Mouse (Mus musculus): Measurements from ENCODE around the gene Mad1l1. TPM values are rescaled to one million over a fixed set of nuclear protein-coding genes. Genes with fewer than 3 reads are reported as not detected.

The Mad1l1 gene
- polyA plus RNA-seq, 1 experiment from 2014 or later: 32.2 TPM

DNA sequence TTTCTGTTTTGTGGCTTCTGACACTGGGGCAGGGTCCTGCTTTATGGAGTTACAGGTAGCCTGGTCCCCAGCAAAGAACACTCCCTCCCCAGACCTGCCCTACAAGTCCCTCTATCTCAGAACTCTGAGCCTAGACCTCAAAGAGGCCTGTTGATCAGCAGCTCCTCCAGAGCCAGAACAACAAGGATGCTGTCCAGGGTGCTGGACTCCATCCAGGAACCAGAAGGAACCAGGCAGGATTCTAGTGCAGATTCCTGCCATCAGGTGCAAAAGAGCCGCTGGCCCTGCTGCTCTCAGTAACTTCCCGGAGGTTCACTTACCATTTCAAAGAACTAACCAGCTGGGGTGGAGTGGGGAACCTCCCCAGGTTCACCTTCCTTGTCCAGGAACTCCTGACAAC lies 103.5 kb downstream of the Mad1l1 start:
- no peak overlapping the region for H3K9ac ChIP-seq (ENCODE audit: low read depth, low read length)
- H3K9me3 ChIP-seq (ENCODE audit: control insufficient read depth, low read length): no peaks in the 10 kb centered on the region
- WGBS: 29% methylated on average over 2 of the region's 2 CpGs
- no peak overlapping the region for H3K4me3 ChIP-seq (ENCODE audit: low read length)
- H3K27me3 ChIP-seq (replicated peaks; ENCODE audit: control insufficient read depth, insufficient read depth, low read length): no peaks in the 10 kb centered on the region
- no peak for ATAC-seq
- H3K4me1 ChIP-seq (ENCODE audit: control insufficient read depth, insufficient read depth, low read depth, low read length): no peaks in the 10 kb centered on the region
- no peaks in the 10 kb centered on the region for H3K36me3 ChIP-seq (ENCODE audit: control insufficient read depth, insufficient read depth, low read length)
- H3K4me2 ChIP-seq (ENCODE audit: low read length): no peak overlapping the region
- H3K27ac ChIP-seq (ENCODE audit: low read depth, low read length): no peak overlapping the region

DNA sequence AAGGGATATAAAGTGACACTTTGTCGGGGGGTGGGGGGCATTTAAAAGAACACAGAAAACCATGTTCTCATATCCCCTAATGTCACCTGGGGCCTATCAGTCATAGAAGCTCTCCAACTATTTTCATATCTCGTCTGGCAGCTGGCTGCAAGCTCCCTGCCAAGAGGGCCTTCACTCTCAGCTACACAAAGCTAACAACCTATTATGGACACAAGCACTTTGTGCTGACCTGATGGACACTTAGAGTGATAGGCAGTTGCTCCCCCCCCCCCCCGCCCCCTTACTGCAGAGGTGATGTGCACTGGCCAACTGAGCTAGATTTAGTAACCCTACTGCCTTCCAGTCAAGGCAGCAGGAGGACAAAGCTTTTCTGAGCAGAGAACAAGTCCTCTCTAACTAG lies 104.3 kb downstream of the Mad1l1 start:
- H3K4me1 ChIP-seq (ENCODE audit: control insufficient read depth, insufficient read depth, low read depth, low read length): no peaks in the 10 kb centered on the region
- no peaks in the 10 kb centered on the region for H3K36me3 ChIP-seq (ENCODE audit: control insufficient read depth, insufficient read depth, low read length)
- no peak for ATAC-seq
- no peak overlapping the region for H3K9ac ChIP-seq (ENCODE audit: low read depth, low read length)
- no peak overlapping the region for H3K4me3 ChIP-seq (ENCODE audit: low read length)
- 89% methylated on average over 3 of the region's 3 CpGs for WGBS
- no peak overlapping the region for H3K27ac ChIP-seq (ENCODE audit: low read depth, low read length)
- no peaks in the 10 kb centered on the region for H3K27me3 ChIP-seq (replicated peaks; ENCODE audit: control insufficient read depth, insufficient read depth, low read length)
- no peaks in the 10 kb centered on the region for H3K9me3 ChIP-seq (ENCODE audit: control insufficient read depth, low read length)
- H3K4me2 ChIP-seq (ENCODE audit: low read length): no peak overlapping the region

GRCm38 (mm10) chr5:140215471-140216087 lies 105.8 kb downstream of the Mad1l1 start:
- 83% methylated on average over 4 of the region's 4 CpGs for WGBS
- Histone ChIP-seq H3K27me3 (replicated peaks; ENCODE audit: control insufficient read depth, insufficient read depth, low read length) (no peaks in the 10 kb centered on the region), H3K9ac (ENCODE audit: low read depth, low read length) (no peak overlapping the region), H3K4me1 (ENCODE audit: control insufficient read depth, insufficient read depth, low read depth, low read length) (no peaks in the 10 kb centered on the region), H3K27ac (ENCODE audit: low read depth, low read length) (no peak overlapping the region), H3K36me3 (ENCODE audit: control insufficient read depth, insufficient read depth, low read length) (no peaks in the 10 kb centered on the region), H3K4me3 (ENCODE audit: low read length) (no peak overlapping the region), H3K4me2 (ENCODE audit: low read length) (no peak overlapping the region), H3K9me3 (ENCODE audit: control insufficient read depth, low read length) (no peaks in the 10 kb centered on the region)
- ATAC-seq: no peak

DNA sequence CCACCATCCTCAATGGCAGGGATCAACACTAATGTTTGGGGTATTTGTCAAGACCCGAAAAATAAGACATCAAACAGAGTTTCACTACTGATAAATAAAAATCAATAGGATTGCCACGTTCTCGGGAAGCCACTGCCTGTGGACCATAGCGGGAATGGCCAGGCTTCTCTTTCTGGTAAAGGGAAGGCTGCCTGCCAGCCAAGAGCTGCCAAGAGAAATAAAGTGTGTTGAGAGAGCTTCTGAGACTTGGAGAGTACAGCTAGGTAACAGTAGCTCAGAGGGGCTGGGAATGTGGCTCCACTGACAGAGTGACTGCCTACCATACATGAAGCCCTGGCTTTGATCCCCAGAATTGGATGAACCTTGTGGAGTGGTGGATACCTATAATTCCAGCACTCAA lies 108.4 kb downstream of the Mad1l1 start:
- Histone ChIP-seq H3K27me3 (replicated peaks; ENCODE audit: control insufficient read depth, insufficient read depth, low read length) (no peaks in the 10 kb centered on the region), H3K4me3 (ENCODE audit: low read length) (no peak overlapping the region), H3K4me2 (ENCODE audit: low read length) (no peak overlapping the region), H3K36me3 (ENCODE audit: control insufficient read depth, insufficient read depth, low read length) (no peaks in the 10 kb centered on the region), H3K4me1 (ENCODE audit: control insufficient read depth, insufficient read depth, low read depth, low read length) (peaks cover 6% of the 10 kb centered on the region), H3K27ac (ENCODE audit: low read depth, low read length) (no peak overlapping the region), H3K9me3 (ENCODE audit: control insufficient read depth, low read length) (no peaks in the 10 kb centered on the region), H3K9ac (ENCODE audit: low read depth, low read length) (no peak overlapping the region)
- 81% methylated on average over 4 of the region's 4 CpGs for WGBS
- no peak for ATAC-seq

DNA sequence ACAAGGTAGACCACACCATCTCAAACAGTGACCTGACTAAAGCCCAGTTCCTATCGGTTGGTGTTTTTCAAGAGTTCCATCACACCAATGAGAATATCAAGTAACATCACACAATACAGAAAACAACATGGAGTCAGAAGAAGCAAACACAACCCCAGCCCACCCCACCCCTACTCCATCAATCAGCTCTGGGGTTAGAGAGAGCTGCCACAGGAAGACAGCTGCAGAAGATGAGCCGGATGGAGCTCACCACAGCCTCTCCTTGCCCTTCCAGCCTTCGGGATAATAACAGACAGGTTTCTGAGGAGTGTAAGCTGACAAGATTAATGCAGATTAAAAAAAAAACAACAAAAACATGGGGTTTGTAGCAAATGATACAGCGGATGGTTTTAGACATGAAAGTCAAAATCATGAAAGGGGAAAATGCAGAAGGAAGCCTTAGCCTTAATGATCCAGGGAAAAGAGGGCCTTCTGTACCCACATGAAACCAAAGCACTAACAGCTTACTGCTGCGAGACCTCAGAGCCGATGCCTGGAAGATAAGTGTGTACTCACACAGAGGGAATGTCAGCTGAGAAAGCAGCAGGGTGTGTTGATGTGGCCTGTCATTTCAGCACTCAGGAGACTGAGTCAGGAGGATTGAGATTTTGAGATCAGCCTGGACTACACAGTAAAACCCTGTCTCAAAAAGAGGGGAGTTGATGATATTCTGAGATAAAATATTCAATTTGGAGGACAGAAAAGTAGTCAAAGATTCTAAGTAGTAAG lies 110.8 kb downstream of the Mad1l1 start:
- ATAC-seq: no peak
- Histone ChIP-seq H3K4me1 (ENCODE audit: control insufficient read depth, insufficient read depth, low read depth, low read length) (peaks cover 6% of the 10 kb centered on the region), H3K27ac (ENCODE audit: low read depth, low read length) (no peak overlapping the region), H3K4me2 (ENCODE audit: low read length) (no peak overlapping the region), H3K9ac (ENCODE audit: low read depth, low read length) (no peak overlapping the region), H3K36me3 (ENCODE audit: control insufficient read depth, insufficient read depth, low read length) (no peaks in the 10 kb centered on the region), H3K9me3 (ENCODE audit: control insufficient read depth, low read length) (no peaks in the 10 kb centered on the region), H3K27me3 (replicated peaks; ENCODE audit: control insufficient read depth, insufficient read depth, low read length) (no peaks in the 10 kb centered on the region), H3K4me3 (ENCODE audit: low read length) (no peak overlapping the region)
- 83% methylated on average over 6 of the region's 6 CpGs for WGBS

DNA sequence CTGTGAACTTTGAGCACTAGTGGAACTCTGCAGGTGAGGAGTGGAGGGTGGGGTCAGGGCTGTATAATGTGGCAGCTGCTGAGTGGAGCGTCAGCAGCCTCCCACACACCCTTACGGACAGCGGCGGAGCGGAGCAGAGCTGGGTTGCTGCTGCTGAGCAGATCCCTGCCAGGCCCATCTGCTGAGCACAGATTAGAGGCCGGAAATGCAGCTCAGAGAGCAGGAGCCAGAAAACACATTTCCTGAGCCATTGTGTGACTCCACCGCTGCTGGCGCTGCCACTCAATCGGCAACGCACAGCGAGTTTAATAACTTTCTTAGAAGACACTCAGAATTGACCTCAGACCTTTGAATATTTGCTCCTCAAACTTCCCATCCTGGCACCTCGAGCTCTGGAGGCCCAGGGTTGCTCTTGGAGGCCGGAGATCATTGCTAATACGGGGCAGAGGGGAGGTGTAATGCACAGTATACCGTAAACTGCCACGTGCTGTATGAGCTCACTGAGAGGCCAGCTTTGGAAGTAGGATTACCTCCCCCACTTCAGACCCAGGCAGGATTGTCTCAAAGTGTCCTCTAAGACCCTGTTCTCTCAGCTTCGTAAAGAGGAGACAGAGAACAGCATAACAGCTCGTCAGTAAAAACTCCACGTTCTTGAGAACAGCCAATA lies 112.5 kb downstream of the Mad1l1 start:
- H3K9ac ChIP-seq (ENCODE audit: low read depth, low read length): 0 out of 2 replicates have a peak overlapping the region, but pooled peaks have one; percentile 14
- ATAC-seq: peak; percentile 70; the same call in 1 of the 2 replicates
- whole genome bisulfite sequencing: 41% methylated on average over 19 of the region's 19 CpGs

GRCm38 (mm10) chr5:140206726-140207703 lies 114.3 kb downstream of the Mad1l1 start:
- Histone ChIP-seq H3K9ac (ENCODE audit: low read depth, low read length) (no peak overlapping the region), H3K36me3 (ENCODE audit: control insufficient read depth, insufficient read depth, low read length) (no peaks in the 10 kb centered on the region), H3K4me2 (ENCODE audit: low read length) (no peak overlapping the region), H3K4me1 (ENCODE audit: control insufficient read depth, insufficient read depth, low read depth, low read length) (peaks cover 6% of the 10 kb centered on the region), H3K9me3 (ENCODE audit: control insufficient read depth, low read length) (no peaks in the 10 kb centered on the region), H3K27ac (ENCODE audit: low read depth, low read length) (no peak overlapping the region), H3K4me3 (ENCODE audit: low read length) (no peak overlapping the region), H3K27me3 (replicated peaks; ENCODE audit: control insufficient read depth, insufficient read depth, low read length) (no peaks in the 10 kb centered on the region)
- WGBS: 87% methylated on average over 19 of the region's 19 CpGs
- ATAC-seq: no peak

More for the DNA sequence above, 112.5 kb downstream of the Mad1l1 start:
- Histone ChIP-seq H3K27me3 (replicated peaks; ENCODE audit: control insufficient read depth, insufficient read depth, low read length) (no peaks in the 10 kb centered on the region), H3K27ac (ENCODE audit: low read depth, low read length) (peak overlapping the region; percentile 21), H3K4me3 (ENCODE audit: low read length) (no peak overlapping the region), H3K4me2 (ENCODE audit: low read length) (no peak overlapping the region), H3K36me3 (ENCODE audit: control insufficient read depth, insufficient read depth, low read length) (no peaks in the 10 kb centered on the region), H3K4me1 (ENCODE audit: control insufficient read depth, insufficient read depth, low read depth, low read length) (peaks cover 6% of the 10 kb centered on the region), H3K9me3 (ENCODE audit: control insufficient read depth, low read length) (no peaks in the 10 kb centered on the region)

DNA sequence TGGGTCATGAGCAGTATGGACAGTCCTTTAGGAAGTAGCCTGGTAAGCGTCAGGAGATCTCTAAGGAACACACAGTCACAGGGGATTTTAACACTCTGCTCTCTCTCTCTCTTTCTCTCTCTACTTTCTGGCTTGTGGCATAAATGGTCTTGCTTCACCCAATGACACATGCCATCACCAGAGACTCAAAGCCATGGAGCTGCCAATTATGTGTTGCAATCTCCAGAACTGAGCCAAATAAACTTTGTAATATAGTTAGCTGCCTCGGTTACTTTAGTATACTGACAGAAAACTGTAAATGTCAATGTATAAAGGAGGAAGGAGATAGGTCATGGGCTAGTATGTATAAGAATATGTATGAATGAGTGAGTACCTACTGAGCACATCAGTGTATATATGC lies 115.4 kb downstream of the Mad1l1 start:
- no peak for ATAC-seq
- H3K9ac ChIP-seq (ENCODE audit: low read depth, low read length): no peak overlapping the region
- H3K4me2 ChIP-seq (ENCODE audit: low read length): no peak overlapping the region
- no peak overlapping the region for H3K27ac ChIP-seq (ENCODE audit: low read depth, low read length)
- H3K4me1 ChIP-seq (ENCODE audit: control insufficient read depth, insufficient read depth, low read depth, low read length): peaks cover 6% of the 10 kb centered on the region
- no peaks in the 10 kb centered on the region for H3K27me3 ChIP-seq (replicated peaks; ENCODE audit: control insufficient read depth, insufficient read depth, low read length)
- no peak overlapping the region for H3K4me3 ChIP-seq (ENCODE audit: low read length)
- no peaks in the 10 kb centered on the region for H3K36me3 ChIP-seq (ENCODE audit: control insufficient read depth, insufficient read depth, low read length)
- WGBS: 94% methylated on average over 2 of the region's 2 CpGs
- no peaks in the 10 kb centered on the region for H3K9me3 ChIP-seq (ENCODE audit: control insufficient read depth, low read length)
